Mouse (Mus musculus) CH12.LX (cell line): ENCODE measurements around the gene Pmepa1. TPM values are rescaled to one million over a fixed set of nuclear protein-coding genes. Genes with fewer than 3 reads are reported as not detected.

ENCODE experiments used
- DNase-seq: peaks from one replicate; pipeline ENCODE4 v3.0.0-alpha.2; 2013; ENCODE audit errors: extremely low read depth
- H3K27ac ChIP-seq: 2 replicates; pipeline ENCODE4 v1.5.1; 2012; ENCODE audit warnings: low read depth, mild to moderate bottlenecking, control low read depth, moderate library complexity; ENCODE audit not compliant: insufficient read depth
- H3K27me3 ChIP-seq: replicated peaks from 2 replicates; pipeline ENCODE3; 2012; ENCODE audit warnings: inconsistent platforms
- H3K36me3 ChIP-seq, 2 experiments: replicated peaks in 1 of 2; 2 replicates each; pipeline versions ENCODE3 to v1.6.1; 2012; ENCODE audit warnings: inconsistent platforms in 1 of 2, low read length in 1 of 2, mild to moderate bottlenecking in 1 of 2, mixed read lengths in 1 of 2, moderate library complexity in 1 of 2; ENCODE audit not compliant: control insufficient read depth in 1 of 2, insufficient read depth in 1 of 2
- H3K4me1 ChIP-seq, 2 experiments: 2 replicates each; pipeline ENCODE4 v1.6.1; 2012; ENCODE audit warnings: inconsistent platforms in 1 of 2, moderate library complexity in 1 of 2; ENCODE audit not compliant: insufficient read depth in 2 of 2, control insufficient read depth in 1 of 2
- H3K4me2 ChIP-seq: 2 replicates; pipeline ENCODE4 v1.6.1; 2012; ENCODE audit warnings: low read depth, mild to moderate bottlenecking, control low read depth; ENCODE audit not compliant: poor library complexity, insufficient read depth, severe bottlenecking
- H3K4me3 ChIP-seq, 3 experiments: fragments of 150-350 bp in 1 of 3; sonication (generic) in 1 of 3; replicated peaks in 1 of 3; 2 replicates each; pipeline versions ENCODE3 to v1.5.1; 2011 to 2012; ENCODE audit warnings: low read depth in 2 of 3, low read length in 2 of 3, mild to moderate bottlenecking in 2 of 3, moderate library complexity in 2 of 3, control low read depth in 1 of 3, improper control_type of control experiment in 1 of 3, inconsistent platforms in 1 of 3, mixed read lengths in 1 of 3; ENCODE audit not compliant: poor library complexity in 1 of 3
- H3K79me2 ChIP-seq: replicated peaks from 2 replicates; pipeline ENCODE4 v1.6.1; 2012; ENCODE audit warnings: mild to moderate bottlenecking, moderate library complexity; ENCODE audit not compliant: control insufficient read depth, poor library complexity, insufficient read depth, severe bottlenecking; ENCODE audit errors: extremely low read depth
- H3K9ac ChIP-seq: 2 replicates; pipeline ENCODE4 v1.6.1; 2012; ENCODE audit warnings: low read depth, mild to moderate bottlenecking, control low read depth, moderate library complexity; ENCODE audit not compliant: insufficient read depth
- H3K9me3 ChIP-seq: replicated peaks from 2 replicates; pipeline ENCODE3; 2012; ENCODE audit warnings: low read length, inconsistent platforms, mixed read lengths
- CTCF ChIP-seq, 2 experiments: IDR thresholded peaks in 1 of 2; conservative IDR thresholded peaks in 1 of 2; 2 replicates each; pipeline ENCODE4 v1.5.1; 2011 to 2012; ENCODE audit warnings: low read depth in 2 of 2, low read length in 2 of 2, improper control_type of control experiment in 1 of 2, inconsistent platforms in 1 of 2, mild to moderate bottlenecking in 1 of 2, moderate library complexity in 1 of 2
- GABPA ChIP-seq: IDR thresholded peaks from 2 replicates; pipeline ENCODE4 v1.6.1; 2012; ENCODE audit warnings: low read depth, low read length, improper control_type of control experiment, inconsistent platforms; ENCODE audit not compliant: insufficient replicate concordance
- HCFC1 ChIP-seq: IDR thresholded peaks from 2 replicates; pipeline ENCODE4 v1.6.1; 2012; ENCODE audit warnings: low read depth, mild to moderate bottlenecking, inconsistent platforms, low read length, improper control_type of control experiment
- JUND ChIP-seq: conservative IDR thresholded peaks from 2 replicates; pipeline ENCODE4 v1.6.1; 2011; ENCODE audit warnings: low read depth, low read length, improper control_type of control experiment
- MAFK ChIP-seq: IDR thresholded peaks from 2 replicates; pipeline ENCODE4 v1.6.1; 2011; ENCODE audit warnings: low read length, improper control_type of control experiment; ENCODE audit not compliant: insufficient replicate concordance
- MAX ChIP-seq: IDR thresholded peaks from 2 replicates; pipeline ENCODE4 v1.6.1; 2011; ENCODE audit warnings: low read length, improper control_type of control experiment
- MXI1 ChIP-seq: IDR thresholded peaks from 2 replicates; pipeline ENCODE4 v1.6.1; 2011; ENCODE audit warnings: mild to moderate bottlenecking, low read depth, low read length, improper control_type of control experiment
- POLR2AphosphoS2 ChIP-seq: IDR thresholded peaks from 2 replicates; pipeline ENCODE4 v1.6.1; 2011; ENCODE audit warnings: low read depth, low read length, improper control_type of control experiment
- RCOR1 ChIP-seq: conservative IDR thresholded peaks from 2 replicates; pipeline ENCODE4 v1.6.1; 2012; ENCODE audit warnings: low read depth, mild to moderate bottlenecking, inconsistent platforms, low read length, improper control_type of control experiment
- SIN3A ChIP-seq: IDR thresholded peaks from 2 replicates; pipeline ENCODE4 v1.6.1; 2012; ENCODE audit warnings: low read length, improper control_type of control experiment, inconsistent platforms
- TCF12 ChIP-seq: IDR thresholded peaks from 2 replicates; pipeline ENCODE4 v1.6.1; 2014; ENCODE audit warnings: low read depth, mild to moderate bottlenecking, inconsistent platforms, low read length, improper control_type of control experiment
- UBTF ChIP-seq: IDR thresholded peaks from 2 replicates; pipeline ENCODE4 v1.6.1; 2012; ENCODE audit warnings: low read depth, mild to moderate bottlenecking, inconsistent platforms, low read length, improper control_type of control experiment, moderate library complexity
- USF2 ChIP-seq: conservative IDR thresholded peaks from 2 replicates; pipeline ENCODE4 v1.6.1; 2011; ENCODE audit warnings: low read depth, low read length, improper control_type of control experiment
- ZMIZ1 ChIP-seq: IDR thresholded peaks from 2 replicates; pipeline ENCODE4 v1.6.1; 2012; ENCODE audit warnings: low read depth, mild to moderate bottlenecking, inconsistent platforms, low read length, improper control_type of control experiment
- ZNF384 ChIP-seq: IDR thresholded peaks from 2 replicates; pipeline ENCODE4 v1.6.1; 2012; ENCODE audit warnings: low read depth, low read length, improper control_type of control experiment, inconsistent platforms
- dilution Hi-C: fragments of 300-500 bp; cut with MboI; formaldehyde crosslinking; loops from 2 replicates; pipeline ENCODE4 v1.14.3; 2020; ENCODE audit warnings: low sequenced_read_pairs; ENCODE audit not compliant: extremely low pct_unique_long_range_greater_than_20kb, extremely low pct_ligation_motif_present
- in situ Hi-C: fragments of 300-500 bp; cut with MboI; formaldehyde crosslinking; loops from 3 replicates; pipeline ENCODE4 v1.14.3; 2019; ENCODE audit warnings: low sequenced_read_pairs, low pct_ligation_motif_present, low pct_unique_long_range_greater_than_20kb, mixed read lengths
- polyA plus RNA-seq: library from polyadenylated mRNA; unstranded; fragments of >175 nt; gene quantifications from 2 replicates; pipeline ENCODE4 v1.2.1, GENCODE M21; 2012; ENCODE audit warnings: low read depth; ENCODE audit not compliant: insufficient read length
- total RNA-seq, 2 experiments: library from RNA; depleted of rRNA; stranded (reverse); fragments of 300-350 nt in 1 of 2; fragments of >200 nt in 1 of 2; gene quantifications; 2 replicates each; pipeline ENCODE4 v1.2.3; 2012 to 2014

The Pmepa1 gene
- total and polyA plus RNA-seq, 3 experiments, result 1.6 to 11.8 (median 9.9) TPM

DNA sequence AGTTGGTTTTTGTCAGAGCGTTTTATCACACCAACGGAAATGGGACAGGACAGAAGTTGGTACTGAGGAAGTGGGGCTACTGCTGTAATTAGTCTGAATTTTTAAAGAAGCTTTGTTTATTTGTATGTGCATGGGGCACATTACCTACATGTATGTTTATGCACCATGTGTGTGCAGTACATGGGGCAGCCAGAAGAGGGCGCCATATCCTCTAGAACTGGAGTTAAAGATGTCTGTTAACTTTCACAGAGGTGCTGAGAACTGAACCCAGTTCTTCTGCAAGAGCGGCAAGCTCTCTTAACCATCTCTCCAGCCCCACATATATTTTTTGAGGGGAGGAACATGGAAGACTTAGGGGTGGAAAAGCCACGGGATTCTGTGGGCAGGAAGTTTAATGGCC is 100.6 kb downstream of the Pmepa1 start:
- Histone ChIP-seq H3K4me1 (peaks cover 13 to 37% of the 10 kb centered on the region in 2 experiments), H3K36me3 (no peaks in the 10 kb centered on the region), H3K79me2 (no peaks in the 10 kb centered on the region), H3K27ac (no peak overlapping the region), H3K27me3 (peaks cover 47% of the 10 kb centered on the region), H3K4me2 (no peak overlapping the region), H3K9me3 (peaks cover 9% of the 10 kb centered on the region), H3K4me3 (no peak overlapping the region), H3K9ac (no peak overlapping the region)
- no peak for TF ChIP-seq SIN3A
- TF ChIP-seq CTCF (conservative IDR thresholded peaks at IDR 0.05 in 1 of 2, IDR thresholded peaks at IDR 0.05 in 1 of 2; ENCODE audit: low read depth in 2 of 2, low read length in 2 of 2), result peak in 1 of 2 experiments; percentile 4; a peak in 1 of 4 replicates
- in situ Hi-C loops (loop anchor here (5.0 to 25.0 kb wide), 2 partner anchors 338 to 377 kb away; no protein-coding TSS in a partner anchor), dilution Hi-C loops (no loop called here)
- no peak for DNase-seq

DNA sequence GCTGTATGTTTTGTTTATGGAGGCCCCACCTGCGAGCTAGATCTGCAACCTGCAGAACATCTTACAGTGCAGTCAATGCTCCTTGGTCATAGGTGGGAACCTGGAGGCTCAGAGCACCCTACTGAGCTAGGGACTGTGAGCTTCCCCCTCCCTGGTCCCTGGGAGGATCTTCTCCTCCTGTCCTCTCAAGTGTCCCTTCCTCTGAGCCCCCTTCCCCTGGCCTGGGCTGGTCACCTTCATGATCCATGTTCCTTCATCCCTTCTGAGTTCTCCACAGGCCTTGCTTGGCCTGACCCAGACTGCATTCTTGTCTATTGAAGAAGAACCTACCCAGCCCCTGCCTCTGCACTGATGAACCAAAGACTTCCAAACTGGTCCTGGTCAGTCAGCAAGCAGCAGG is 101.8 kb downstream of the Pmepa1 start:
- Histone ChIP-seq H3K27me3 (peaks cover 45% of the 10 kb centered on the region), H3K36me3 (no peaks in the 10 kb centered on the region), H3K4me2 (no peak overlapping the region), H3K9ac (no peak overlapping the region), H3K9me3 (peaks cover 9% of the 10 kb centered on the region), H3K27ac (no peak overlapping the region), H3K4me1 (peaks cover 12 to 30% of the 10 kb centered on the region in 2 experiments), H3K79me2 (no peaks in the 10 kb centered on the region), H3K4me3 (no peak overlapping the region)
- in situ Hi-C loops, result loop anchor here (25.0 kb wide), 1 partner anchor 162 kb away; the partner anchor contains the start of genes Rae1 and Rbm38
- dilution Hi-C loops, result no loop called here
- no peak for DNase-seq
- TF ChIP-seq ZMIZ1 (no peak), USF2 (no peak), ZNF384 (no peak), JUND (no peak), RCOR1 (no peak), MAFK (no peak), POLR2AphosphoS2 (no peak), MAX (no peak), TCF12 (no peak), HCFC1 (no peak), MXI1 (no peak), UBTF (no peak), GABPA (no peak)

Other genes starting within 250 kb of the Pmepa1 start
- not detected in 2 replicates for gene Ctcfl, start 157.0 kb downstream of the Pmepa1 start, total RNA-seq (2012; rRNA removed)
- gene Ctcfl, start 157.0 kb downstream of the Pmepa1 start, total RNA-seq (2014; rRNA removed), result not detected in 2 replicates
- 0.11 TPM in 1 of 2 replicates, not detected in the other for gene Ctcfl, start 157.0 kb downstream of the Pmepa1 start, polyA plus RNA-seq
- 0.13 TPM in 2 replicates for gene Pck1, start 123.5 kb downstream of the Pmepa1 start, total RNA-seq (2012; rRNA removed)
- gene Pck1, start 123.5 kb downstream of the Pmepa1 start, total RNA-seq (2014; rRNA removed), result 0.08 and 0.11 TPM in 2 replicates
- 0.11 TPM in 1 of 2 replicates, not detected in the other for gene Pck1, start 123.5 kb downstream of the Pmepa1 start, polyA plus RNA-seq
- gene Zbp1, start 57.6 kb downstream of the Pmepa1 start, total RNA-seq (2012; rRNA removed), result 8.4 and 8.7 TPM in 2 replicates
- gene Zbp1, start 57.6 kb downstream of the Pmepa1 start, total RNA-seq (2014; rRNA removed), result 7.3 and 9.8 TPM in 2 replicates
- 7.9 and 8.1 TPM in 2 replicates for gene Zbp1, start 57.6 kb downstream of the Pmepa1 start, polyA plus RNA-seq
- not detected in 2 replicates for gene 1700021F07Rik, start 246.1 kb upstream of the Pmepa1 start, total RNA-seq (2012; rRNA removed)
- not detected in 2 replicates for gene 1700021F07Rik, start 246.1 kb upstream of the Pmepa1 start, total RNA-seq (2014; rRNA removed)
- not detected in 2 replicates for gene 1700021F07Rik, start 246.1 kb upstream of the Pmepa1 start, polyA plus RNA-seq